Mouse (Mus musculus) kidney, adult 11 months (tissue): ENCODE measurements around the gene Chp1.
A peak's percentile ranks its signal among the peaks of the same experiment; 100 is the strongest.
"Not testable (repeated sequence)": the region's sequence is repeated elsewhere in the genome, so short reads cannot be mapped to it uniquely, and the experiment has no call there.

Experiments used
- DNase-seq: peaks from one replicate; pipeline ENCODE4 v3.0.0; 2022

Gene Chp1

DNA sequence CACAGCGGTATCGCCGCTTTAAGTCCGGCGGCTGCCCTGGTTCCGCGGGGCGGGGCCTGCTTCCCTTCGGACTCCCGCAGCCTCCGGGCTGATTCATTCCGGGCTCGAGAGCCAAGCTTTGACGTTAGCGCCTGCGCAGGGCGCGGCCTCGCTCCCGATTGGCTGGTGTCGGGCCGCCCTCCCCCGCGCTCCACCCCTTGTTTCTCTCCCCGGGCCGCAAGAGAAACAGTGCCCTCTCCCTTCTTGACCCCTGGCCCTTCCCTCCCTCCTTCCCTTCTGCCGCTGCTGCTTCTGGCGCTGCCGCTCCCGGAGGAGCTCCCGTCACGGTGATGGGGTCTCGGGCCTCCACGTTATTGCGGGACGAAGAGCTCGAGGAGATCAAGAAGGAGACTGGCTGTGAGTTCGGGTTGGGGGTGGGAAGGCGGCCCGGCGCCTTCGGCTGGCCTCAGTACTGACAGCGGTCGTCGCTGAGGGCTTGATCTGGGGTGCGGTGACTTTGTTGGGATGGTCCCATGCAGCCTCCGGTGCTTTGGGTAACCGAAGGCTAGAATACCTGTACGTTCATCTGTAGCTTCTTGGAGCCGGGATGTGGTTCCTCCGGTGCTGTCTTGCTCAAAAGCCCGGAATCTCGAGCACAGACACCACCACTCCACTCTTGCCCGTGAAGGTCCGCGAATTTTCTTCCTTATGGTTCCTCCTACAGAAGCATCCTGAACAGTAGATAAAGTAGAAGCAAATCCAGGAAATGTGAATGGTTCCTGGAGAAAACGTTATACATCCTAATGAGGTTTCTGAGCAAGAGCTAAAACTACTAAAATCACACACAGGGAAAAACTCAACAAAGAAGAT is at the start of gene Chp1, which contains the start of gene Exd1:
Gene Chp1 (plus strand): TSS at position 176 of the 849 bp plus-strand sequence.
Gene Exd1 (minus strand): TSS at position 106 of the 849 bp plus-strand sequence.
- DNase-seq = peak; percentile 99

DNA sequence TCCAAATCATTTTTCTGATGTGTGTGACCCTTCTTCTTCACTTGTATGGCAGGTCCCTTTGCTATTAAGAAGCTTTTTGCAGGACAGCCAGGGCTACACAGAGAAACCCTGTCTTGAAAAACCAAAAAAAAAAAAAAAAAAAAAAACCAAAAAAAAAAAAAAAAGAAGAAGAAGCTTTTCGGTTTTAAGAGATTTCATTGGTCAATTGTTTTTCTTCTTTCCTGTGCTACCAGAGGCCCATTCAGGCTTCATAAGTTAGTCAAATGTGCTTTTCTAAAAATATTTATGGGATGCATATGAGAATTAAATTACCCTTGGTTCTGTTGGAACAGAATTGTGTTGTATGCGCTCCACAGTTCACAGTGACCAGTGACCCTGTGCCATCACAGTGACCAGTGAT is 48.6 kb upstream of the Chp1 start:
- DNase-seq = no peak

- no peak for DNase-seq
These were observed 46.4 kb upstream of the Chp1 start for GRCm38 (mm10) chr2:119500965-119501652.

DNA sequence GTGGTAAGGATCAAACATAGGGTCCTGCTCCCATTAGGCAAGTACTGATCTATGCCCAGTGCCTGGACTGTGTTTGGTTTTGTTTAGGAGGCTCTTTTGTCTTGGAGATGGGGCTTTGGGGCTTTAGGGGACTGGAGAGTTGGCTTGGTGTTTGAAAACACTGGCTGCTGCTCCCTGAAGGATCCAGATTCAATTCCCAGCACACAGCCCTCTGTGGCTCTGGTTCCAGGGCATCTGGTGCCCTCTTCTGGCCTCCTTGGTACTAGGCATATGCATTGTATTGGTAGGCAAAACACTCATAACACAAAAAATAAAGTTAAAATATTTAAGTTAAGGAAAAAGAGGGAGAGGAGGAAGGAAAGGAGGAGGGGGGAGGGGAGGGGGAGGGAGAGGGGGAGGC is 40.4 kb upstream of the Chp1 start:
- no peak for DNase-seq

DNA sequence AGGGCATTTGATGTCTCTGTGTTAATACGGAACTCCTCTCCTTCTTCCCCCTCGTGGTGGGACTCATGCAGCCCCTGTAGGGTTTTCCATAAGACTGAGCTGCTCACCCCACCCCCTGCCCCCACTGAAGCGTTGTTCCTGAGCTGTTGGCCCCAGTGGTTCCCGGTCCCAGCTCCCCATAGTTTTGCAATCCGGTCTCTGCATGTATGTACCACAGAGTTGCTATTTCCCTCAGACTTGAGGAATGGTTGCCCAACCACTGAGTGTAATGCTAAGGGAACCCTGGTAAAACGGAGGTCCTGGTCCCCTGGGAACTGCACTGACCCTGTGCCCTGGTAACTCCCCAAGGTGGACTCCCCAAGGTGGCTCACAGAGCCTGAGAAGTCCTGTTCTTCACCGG is 39.0 kb upstream of the Chp1 start:
- DNase-seq = not testable (repeated sequence)

GRCm38 (mm10) chr2:119510856-119511255 is 36.6 kb upstream of the Chp1 start:
- DNase-seq = no peak

GRCm38 (mm10) chr2:119512292-119512691 is 35.2 kb upstream of the Chp1 start:
- DNase-seq = no peak

GRCm38 (mm10) chr2:119514026-119514522 is 33.4 kb upstream of the Chp1 start:
- DNase-seq = no peak

DNA sequence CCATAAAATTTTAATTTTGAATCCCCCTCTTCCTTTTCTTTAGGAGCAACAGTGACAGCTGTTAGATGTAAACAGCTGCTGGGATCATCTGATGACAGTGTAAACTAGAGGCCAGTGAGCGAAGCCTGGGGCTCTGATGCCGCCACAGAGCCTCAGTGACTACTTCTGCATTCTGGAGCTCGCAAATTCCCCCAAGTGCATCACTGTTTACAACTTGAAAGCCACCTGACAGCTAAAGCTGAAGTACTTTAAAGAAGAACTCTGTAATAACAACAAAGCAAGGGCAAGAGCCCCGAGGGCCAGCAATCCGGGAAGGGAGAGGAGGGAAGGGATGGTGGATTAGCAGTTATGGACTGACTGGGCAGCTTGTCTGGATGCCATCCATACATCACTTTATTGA is 30.7 kb upstream of the Chp1 start:
- no peak for DNase-seq

GRCm38 (mm10) chr2:119520550-119520949 is 26.9 kb upstream of the Chp1 start:
- no peak for DNase-seq

GRCm38 (mm10) chr2:119523836-119524235 is 23.7 kb upstream of the Chp1 start:
- no peak for DNase-seq

DNA sequence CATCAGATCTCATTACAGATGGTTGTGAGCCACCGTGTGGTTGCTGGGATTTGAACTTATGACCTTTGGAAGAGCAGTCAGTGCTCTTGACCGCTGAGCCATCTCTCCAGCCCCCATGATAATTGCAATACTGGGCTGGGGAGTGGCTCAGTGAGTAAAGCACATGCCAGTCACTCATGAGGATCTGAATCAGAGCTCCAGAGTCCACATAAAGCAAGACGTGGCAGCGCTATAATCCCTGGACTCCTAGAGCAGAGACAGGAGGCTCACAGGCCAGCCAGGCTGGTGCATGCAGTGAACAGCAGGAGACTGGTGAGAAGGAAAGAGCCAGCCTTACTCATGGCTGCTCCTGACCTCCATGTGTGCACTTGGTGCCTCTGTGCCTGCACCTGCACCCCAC is 22.1 kb upstream of the Chp1 start:
- no peak for DNase-seq

- no peak for DNase-seq
These were observed 8.7 kb upstream of the Chp1 start for GRCm38 (mm10) chr2:119538802-119539201.

DNA sequence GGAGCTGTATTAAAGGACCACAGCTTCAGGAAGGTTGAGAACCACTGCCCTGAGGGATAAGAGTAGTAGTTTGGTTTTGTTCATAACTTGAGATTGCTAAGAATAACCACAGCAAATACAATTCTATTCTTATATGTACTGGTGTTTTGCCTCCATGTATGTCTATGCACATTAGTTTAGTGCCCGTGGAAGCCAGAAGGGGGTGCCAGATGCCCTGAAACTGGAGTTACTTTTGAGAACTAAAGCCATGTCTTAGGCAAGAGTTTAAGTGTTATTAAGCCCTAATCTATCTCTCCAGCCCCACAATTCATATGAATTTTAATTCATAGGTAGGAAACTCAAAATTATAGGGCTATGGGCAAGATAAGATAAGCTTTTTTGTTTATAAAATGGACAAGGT is 5.4 kb upstream of the Chp1 start:
- DNase-seq = peak; percentile 51

GRCm38 (mm10) chr2:119543656-119544055 is 3.8 kb upstream of the Chp1 start:
- no peak for DNase-seq

- peak; percentile 86 for DNase-seq
These were observed 512 bp upstream of the Chp1 start for GRCm38 (mm10) chr2:119546848-119547521.

DNA sequence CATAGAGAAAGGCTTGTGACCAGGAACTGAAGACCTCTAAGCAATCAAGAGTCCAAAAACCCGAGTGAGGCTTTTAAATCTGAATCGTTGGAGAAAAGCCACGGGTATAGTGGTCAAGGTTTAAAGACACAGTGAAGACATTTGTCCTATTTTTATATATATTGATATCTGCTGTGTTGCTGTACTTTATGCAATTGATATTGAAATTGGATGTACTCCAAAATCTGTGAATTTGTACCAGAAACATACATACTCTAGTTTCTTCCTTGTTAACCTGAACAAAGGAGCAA is 819 bp downstream of the Chp1 start:
- no peak for DNase-seq

- DNase-seq = no peak
These were observed 1.2 kb downstream of the Chp1 start for GRCm38 (mm10) chr2:119548691-119549090.

DNA sequence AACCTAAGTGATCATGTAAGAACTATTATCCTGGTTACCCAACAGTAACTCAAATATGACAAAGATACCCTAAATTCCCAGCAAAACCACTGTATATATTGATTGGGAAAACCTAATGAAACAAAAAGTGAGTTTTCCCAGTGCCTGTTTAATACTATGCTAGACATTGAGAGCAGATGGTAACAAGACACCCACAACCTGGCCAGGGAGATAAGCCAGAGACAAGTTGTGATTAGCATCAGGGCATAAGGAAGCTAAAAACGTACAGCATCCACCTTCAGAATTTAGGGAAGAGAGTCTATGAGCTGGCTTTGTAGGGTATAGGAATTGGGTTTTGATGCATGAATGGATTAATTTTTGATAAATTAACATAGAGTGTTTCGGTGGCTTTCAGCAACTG is 2.2 kb downstream of the Chp1 start:
- no peak for DNase-seq

GRCm38 (mm10) chr2:119558039-119558438 is 10.5 kb downstream of the Chp1 start:
- DNase-seq = no peak

GRCm38 (mm10) chr2:119558737-119559340 is 11.3 kb downstream of the Chp1 start:
- DNase-seq = no peak

- DNase-seq = no peak
These were observed 14.3 kb downstream of the Chp1 start for GRCm38 (mm10) chr2:119561794-119562193.

DNA sequence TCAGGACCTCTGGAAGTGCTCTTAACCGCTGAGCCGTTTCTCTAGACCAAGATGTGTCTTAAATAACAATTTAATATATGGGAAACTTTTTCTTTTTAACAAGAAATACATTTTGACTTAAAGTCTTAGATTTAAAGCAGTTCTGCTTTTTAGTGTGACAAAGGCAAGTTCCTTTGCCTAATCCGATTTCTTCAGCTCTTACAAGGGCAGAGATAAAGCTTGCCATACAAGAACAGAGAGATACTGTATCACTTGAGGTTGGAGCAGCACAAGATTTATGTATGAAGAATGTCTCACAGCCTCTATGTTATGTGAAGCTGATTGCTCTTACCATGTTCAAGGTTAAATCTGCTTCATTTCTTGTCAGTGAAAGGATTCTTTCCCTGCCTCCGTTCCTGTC is 17.8 kb downstream of the Chp1 start:
- no peak for DNase-seq
